Mouse (Mus musculus): ENCODE data around the gene Tnfrsf21.

Tnfrsf21 gene

DNA sequence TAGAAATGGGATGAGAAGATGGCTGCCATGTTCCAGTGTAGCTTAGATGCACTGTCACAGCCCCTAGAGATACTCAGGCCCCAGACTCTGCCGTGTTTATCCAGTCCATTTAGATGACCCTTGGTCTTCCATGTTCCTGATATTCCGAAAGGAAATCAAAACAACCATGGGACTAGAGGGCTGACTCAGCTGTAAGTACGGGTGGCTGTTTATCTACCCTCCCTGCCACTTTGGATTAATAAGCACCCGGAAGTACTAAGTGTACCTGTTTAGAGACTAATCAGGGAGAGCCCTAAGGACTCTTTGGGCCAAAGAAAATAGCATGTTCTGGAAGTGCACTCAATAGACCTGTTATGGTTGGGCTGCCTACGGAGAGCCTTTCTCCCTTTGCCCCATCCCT is 64.9 kb downstream of the Tnfrsf21 start:
- no peak for DNase-seq

DNA sequence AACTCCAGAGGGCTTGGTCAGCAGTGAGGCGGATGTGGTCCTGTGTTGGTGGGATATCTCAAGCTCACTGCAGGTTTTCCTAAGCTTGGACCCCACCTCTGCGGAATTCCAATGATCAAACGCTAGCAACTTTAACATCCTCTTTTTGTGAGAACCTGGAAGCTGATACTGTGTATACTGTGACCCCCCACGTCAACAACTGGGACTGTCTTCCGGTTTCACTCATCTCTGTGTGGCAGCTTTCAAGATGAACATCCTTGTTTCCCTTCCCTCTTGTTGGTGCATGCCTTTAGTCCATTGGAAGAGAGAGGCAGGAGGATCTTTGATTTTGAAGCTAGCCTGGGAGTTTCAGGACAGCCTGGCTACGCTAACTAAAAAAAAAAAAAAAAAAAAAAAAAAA is 73.1 kb downstream of the Tnfrsf21 start:
- DNase-seq: no peak

DNA sequence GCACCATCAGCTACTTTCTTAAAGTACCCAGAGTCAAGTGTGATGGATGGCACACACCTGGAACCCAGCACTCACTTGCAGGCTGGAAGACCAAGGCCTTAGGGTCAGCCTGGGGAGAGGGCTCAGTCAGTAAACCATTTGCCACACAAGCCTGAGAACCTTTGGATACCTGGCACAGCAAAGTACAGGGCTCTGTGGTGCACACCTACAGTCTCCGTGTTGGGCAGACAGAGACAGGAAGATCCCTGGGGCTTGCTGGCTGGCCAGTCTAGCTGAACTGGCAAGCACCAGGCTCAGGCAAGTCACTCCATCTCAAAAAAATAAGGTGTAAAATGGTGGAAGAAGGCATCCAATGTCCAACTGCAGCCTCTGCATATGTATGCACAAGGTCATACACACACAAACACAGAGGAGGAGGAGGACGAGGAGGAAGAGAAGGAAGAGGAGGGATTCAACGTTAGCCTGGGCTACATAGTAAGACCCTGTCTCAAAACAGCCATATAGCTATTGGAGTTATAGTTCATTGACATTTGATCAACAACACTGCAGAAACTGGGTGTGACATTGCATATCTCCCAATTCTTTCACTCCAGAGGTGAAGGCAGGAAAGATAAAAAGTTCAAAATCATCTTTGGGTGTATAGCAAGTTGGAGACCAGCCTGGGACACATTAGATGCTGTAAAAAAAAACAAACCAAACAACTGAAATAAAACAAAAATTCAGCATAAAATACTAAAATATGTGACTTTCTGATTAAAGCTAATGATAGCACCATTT is 74.8 kb downstream of the Tnfrsf21 start:
- no peak for DNase-seq

- no peak for DNase-seq
Measured at GRCm38 (mm10) chr17:43092280-43092995, 76.1 kb downstream of the Tnfrsf21 start.

- DNase-seq: no peak
Measured at GRCm38 (mm10) chr17:43094285-43094684, 77.9 kb downstream of the Tnfrsf21 start.

- DNase-seq: no peak
Measured at GRCm38 (mm10) chr17:43097101-43097688, 80.8 kb downstream of the Tnfrsf21 start.

DNA sequence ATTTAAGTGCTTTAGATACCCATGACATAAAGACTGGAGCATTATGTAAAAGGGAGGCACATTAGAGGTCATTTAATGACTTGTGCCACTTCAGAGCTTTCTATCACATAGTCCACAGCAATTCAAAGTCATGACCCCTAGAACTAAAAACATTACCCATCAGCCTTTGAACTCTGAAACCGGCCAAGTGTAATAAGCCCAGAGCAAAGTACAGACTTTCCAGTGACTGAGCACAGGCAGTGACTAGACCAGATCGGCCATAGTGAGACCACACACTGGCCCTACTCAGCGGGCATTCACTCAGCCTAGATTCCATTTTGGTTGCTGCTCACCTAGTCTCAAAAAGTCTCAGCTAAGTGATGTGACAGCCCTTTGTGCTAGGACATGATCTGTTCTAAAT is 89.8 kb downstream of the Tnfrsf21 start:
- no peak for DNase-seq

DNA sequence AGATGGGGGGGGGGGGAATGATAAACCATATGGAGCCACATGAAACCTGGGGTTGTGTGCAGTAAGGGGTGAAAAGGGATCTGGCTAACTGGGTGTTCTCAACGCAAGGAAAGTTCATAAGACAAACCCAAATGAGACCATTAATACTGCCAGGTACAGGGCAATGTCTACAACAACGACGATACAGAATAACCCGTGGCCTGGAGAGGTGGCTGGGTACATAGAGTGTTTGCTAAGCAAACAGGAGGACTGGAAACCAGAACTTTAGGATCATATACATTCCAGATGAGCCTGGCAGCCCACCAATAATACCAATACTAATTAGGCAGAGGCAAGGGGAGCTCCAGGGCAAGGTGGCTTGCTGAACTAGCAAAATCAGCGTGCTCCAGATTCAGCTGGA is 91.0 kb downstream of the Tnfrsf21 start:
- no peak for DNase-seq

DNA sequence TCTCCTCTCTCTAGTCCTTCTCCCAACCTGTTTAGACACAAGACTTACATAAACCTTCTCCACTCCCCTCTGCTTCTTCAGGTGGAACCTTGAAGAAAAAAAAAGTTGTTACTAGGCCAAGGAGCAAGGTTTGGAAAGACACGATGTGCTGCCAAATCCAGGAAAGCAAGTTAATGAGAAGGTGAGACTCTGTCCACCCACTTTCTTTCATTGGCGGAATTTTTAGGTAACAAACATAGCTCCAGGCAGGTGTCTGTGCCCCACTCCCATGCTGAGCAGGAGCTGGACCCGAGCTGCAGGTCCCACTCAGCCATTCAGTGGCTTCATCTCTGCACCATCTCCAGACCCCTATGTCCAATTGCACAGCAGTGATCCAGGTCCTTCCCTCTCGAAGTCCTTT is 93.1 kb downstream of the Tnfrsf21 start:
- no peak for DNase-seq

GRCm38 (mm10) chr17:43110168-43110885 is 94.0 kb downstream of the Tnfrsf21 start:
- DNase-seq: no peak

DNA sequence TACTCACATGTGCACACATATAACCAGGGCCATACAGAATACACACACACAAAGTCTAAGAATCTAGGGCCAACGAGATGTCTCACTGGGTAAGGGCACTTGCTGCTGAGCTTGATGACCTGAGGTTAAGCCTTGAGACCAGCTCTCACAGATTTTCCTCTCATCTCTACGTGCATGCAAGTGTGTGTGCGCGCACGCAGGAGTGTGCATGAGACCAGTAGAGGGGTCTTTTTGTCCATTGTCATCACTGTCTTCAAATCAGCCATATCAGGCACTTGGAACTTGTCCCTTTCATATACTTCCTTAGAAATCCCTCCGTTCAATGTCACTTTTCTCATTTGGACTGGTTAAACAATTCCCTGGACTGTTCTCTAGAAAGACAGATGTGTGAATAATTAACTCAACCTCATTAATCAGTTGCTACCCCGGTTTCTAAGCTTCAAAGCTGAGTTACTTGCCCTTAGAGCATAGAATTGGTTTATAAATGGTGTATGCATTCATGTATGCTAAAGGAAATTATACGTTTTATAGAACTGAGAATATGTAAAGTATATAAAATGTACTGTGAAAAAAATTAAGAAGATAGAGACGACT is 97.1 kb downstream of the Tnfrsf21 start:
- DNase-seq: no peak

DNA sequence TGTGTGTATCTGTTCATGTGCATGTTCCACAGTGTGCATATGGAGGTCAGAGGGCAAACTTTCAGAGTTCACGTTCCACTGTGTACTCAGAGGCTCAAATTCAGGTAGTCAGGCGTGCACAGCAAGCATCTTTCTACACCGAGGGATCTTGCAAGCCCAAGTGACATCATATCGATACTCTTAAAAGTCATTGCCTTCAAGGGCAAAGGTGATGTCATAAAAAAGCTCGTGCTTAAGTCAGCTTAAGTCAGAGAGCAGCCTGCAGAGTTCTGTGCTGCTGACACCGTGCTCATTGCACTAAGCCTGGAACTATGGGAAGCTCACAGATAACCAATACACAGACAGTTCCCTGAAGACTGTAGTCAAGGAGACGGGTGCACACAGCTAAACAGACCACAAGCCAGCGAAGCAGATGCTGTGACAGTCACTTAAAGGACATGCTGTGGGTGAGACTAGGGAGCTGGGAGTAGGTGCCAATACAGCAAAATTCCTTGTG is 97.8 kb downstream of the Tnfrsf21 start:
- DNase-seq: no peak

DNA sequence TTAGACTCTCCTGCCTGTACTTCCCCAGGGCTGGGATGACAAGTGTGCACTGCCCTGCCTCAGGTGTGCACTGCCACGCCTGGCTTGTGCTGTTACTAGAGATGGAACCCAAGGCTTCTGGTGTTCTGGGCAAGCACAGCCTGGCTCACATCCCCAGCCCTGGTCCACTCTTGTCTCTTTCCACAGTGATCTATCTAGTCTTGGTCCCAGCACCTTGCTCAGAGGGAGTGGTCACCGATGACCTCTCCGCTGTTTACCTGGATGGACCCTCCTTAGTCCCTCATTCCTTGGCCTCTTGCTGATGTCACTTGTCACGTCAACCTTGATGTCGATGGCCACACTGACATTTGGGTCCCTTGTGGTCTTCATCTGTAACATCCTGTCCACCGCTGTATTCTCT is 98.6 kb downstream of the Tnfrsf21 start:
- no peak for DNase-seq

DNA sequence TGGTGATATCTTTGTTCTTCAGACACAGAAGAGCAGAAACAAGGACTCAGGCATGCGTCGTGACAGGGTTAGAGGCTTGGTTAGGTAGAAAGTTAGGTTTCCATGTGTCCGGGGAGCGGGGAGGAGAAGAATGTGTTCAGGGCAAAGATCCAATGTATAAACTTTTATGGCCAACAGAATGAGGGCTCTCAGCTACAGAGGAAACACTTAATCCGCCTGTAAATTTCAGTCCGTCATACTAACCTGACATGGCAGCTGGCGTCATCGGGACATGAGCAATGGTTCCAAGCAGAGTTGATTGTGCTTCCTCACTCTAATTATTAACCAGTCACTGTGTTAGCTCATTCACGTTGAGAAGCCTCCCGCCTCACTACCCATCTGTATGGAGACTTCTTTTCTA is 100.4 kb downstream of the Tnfrsf21 start:
- no peak for DNase-seq

DNA sequence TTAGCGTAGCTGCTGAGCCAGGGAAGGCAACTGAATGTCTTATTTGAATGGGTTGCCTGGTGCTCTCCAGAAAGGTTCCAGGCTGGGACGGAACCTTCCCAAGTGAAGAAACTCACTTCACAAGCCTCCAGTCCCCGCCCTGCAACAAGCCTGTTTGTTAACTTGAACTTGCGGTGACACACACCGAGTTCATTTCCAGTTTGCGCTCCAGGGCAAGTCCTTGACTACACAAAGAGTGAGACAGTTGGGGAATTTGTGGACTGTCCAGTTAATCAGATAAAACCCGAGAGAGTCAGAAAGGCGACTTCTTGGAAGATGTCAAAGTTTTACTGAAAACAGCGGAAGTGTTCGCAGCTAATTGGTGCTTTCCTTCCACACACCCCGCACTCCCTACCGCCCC is 103.1 kb downstream of the Tnfrsf21 start:
- DNase-seq: no peak

DNA sequence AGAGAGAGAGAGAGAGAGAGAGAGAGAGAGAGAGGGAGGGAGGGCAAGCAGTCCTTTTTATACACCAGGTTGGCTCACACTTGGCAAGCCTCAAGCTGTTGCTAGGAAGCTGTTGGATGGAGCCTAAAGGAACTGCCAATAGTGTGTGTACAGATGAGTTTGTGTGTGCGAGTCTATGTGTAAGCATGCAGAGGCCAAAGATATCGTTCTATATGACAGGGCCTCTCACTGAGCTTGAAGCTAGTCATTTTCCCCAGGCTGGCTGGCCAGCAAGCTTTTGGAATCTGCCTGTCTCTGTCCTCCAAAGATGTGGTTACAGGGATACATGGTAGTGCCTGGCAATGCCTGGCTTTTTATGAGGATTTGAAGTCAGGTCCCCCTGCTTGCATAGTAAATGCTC is 104.7 kb downstream of the Tnfrsf21 start:
- no peak for DNase-seq

- DNase-seq: no peak
Measured at GRCm38 (mm10) chr17:43128305-43128704, 112.0 kb downstream of the Tnfrsf21 start.

DNA sequence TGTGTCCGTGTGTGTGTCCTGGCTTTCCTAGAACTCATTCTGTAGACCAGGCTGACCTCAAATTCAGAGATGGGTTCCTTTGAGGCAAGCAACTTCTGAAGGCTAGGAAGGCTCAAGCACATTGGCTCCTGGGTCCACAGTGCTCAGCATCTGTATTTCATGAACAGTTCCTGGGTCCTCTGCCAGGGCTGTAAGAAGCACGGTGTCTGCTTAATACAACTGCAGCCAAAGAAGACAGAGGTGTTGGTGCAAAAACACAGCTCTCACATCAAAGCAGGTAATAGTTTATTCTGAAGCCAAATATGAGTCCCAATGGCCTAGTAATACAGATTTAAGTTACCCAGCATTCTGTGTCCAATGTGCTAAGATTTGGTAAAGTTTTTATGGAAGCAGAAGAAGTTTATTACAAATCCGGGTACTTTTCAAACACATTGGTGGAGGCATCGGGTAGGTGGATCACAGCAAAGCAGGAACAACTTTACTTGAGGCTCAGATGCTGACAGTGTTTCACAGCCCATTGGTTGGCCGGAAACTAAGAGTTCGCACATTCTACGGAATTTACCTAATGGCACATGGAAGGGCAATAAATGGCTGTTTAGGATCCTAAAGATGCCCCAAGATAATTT is 112.7 kb downstream of the Tnfrsf21 start:
- no peak for DNase-seq

- DNase-seq: no peak
Measured at GRCm38 (mm10) chr17:43130115-43130869, 113.9 kb downstream of the Tnfrsf21 start.

DNA sequence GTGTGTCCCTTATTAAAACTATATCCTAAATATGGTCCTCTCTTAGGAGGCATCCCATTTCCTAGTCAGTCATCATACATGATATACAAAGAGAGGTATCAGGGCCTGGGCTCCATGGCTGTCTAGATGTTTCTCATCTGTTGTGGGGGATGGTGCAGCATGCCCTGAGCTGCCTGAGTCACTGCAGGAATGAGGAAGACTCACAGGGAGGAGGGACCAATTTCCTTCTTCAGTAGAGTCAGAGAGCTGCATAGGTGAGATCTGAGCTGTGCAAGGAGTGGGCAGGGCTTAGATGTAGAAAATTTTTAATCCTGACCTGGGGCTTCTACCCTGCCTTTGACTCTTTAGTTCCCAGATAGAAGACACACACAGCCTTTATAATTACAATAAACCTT is 114.5 kb downstream of the Tnfrsf21 start:
- no peak for DNase-seq

GRCm38 (mm10) chr17:43132477-43132876 is 116.1 kb downstream of the Tnfrsf21 start:
- DNase-seq: no peak

- DNase-seq: no peak
Measured at GRCm38 (mm10) chr17:43133106-43133505, 116.8 kb downstream of the Tnfrsf21 start.
